In genomic region chr10:95313524-95313923, GRCm38 (mm10) we compare ENCODE assay signal across 14 mouse cellular contexts. TPM values are rescaled to one million over a fixed set of nuclear protein-coding genes. Genes with fewer than 3 reads are reported as not detected.
A peak's percentile ranks its signal among the peaks of the same experiment; 100 is the strongest.
DNase-seq lines count a peak whose midpoint lies in the region; ATAC-seq and TF ChIP-seq lines count a peak whose summit lies in the region.
"Had no signal": no experiment of that assay in that cellular context is flagged by ENCODE, and none has a peak within 500 bp of the region (broad histone marks: within the 10 kb centered on the region; RNA-seq: fewer than 3 reads in every experiment).

No protein-coding gene starts in this region.

- peak; percentile 57; the same call in 1 of the 2 replicates for ATAC-seq in heart, embryonic 15.5 days (replicated peaks; ENCODE audit: insufficient number of reproducible peaks, insufficient read depth, low FRiP score, low read depth)
- ATAC-seq in stomach, postnatal 0 days (ENCODE audit: low FRiP score, low TSS enrichment) = no peak

- H3K27ac ChIP-seq in heart, embryonic 15.5 days = peak overlapping the region; percentile 87
- 0 out of 2 replicates have a peak overlapping the region, but pooled peaks have one; percentile 35 for H3K27ac ChIP-seq in stomach, postnatal 0 days (replicated peaks)
- H3K27ac ChIP-seq in left cerebral cortex, adult 2 months = no peak overlapping the region
- H3K27ac ChIP-seq: embryonic facial prominence, embryonic 12.5 days; limb, embryonic 12.5 days; neural tube, embryonic 15.5 days had no signal

- TF ChIP-seq EP300 in stomach, postnatal 0 days (optimal IDR thresholded peaks at IDR 0.05) = no peak

- H3K4me3 ChIP-seq in E14TG2a.4 (replicated peaks; ENCODE audit: low read length) = peak overlapping the region; percentile 45
- no peak overlapping the region for H3K4me3 ChIP-seq in heart, embryonic 15.5 days
- H3K4me3 ChIP-seq in stomach, postnatal 0 days (ENCODE audit: low read depth, low read length) = no peak overlapping the region
- H3K4me3 ChIP-seq in left cerebral cortex, adult 2 months = no peak overlapping the region
- H3K4me3 ChIP-seq: embryonic facial prominence, embryonic 12.5 days; limb, embryonic 12.5 days; neural tube, embryonic 15.5 days had no signal

- peaks cover 97% of the 10 kb centered on the region for H3K4me1 ChIP-seq in E14TG2a.4 (replicated peaks; ENCODE audit: low read depth, low read length)
- peaks cover 42% of the 10 kb centered on the region for H3K4me1 ChIP-seq in heart, embryonic 15.5 days (replicated peaks)
- 0 out of 2 replicates have a peak, but pooled peaks cover 2% of the 10 kb centered on the region for H3K4me1 ChIP-seq in stomach, postnatal 0 days (replicated peaks; ENCODE audit: control insufficient read depth, insufficient read depth)

- DNase-seq in heart, adult 11 months = peak; percentile 97
- DNase-seq in heart, postnatal 14 days = no peak
- no peak for DNase-seq in stomach, postnatal 0 days (ENCODE audit: low spot score)
- DNase-seq in spleen, adult 12 weeks (ENCODE audit: low spot score) = no peak
- DNase-seq in layer of hippocampus, postnatal 14 days (ENCODE audit: low spot score in 2 of 2) = no peak
- no peak for DNase-seq in left cerebral cortex, adult 2 months (ENCODE audit: extremely low spot score in 1 of 2, low spot score in 2 of 2)
- DNase-seq: adrenal gland, adult 8-10 months; cerebellum, adult 2 months; kidney, postnatal 25 days had no signal

- H3K4me2 ChIP-seq in heart, embryonic 15.5 days = peak overlapping the region; percentile 37
- H3K4me2 ChIP-seq in stomach, postnatal 0 days (replicated peaks; ENCODE audit: low read depth) = no peak overlapping the region
- H3K4me2 ChIP-seq: embryonic facial prominence, embryonic 12.5 days; limb, embryonic 12.5 days; neural tube, embryonic 15.5 days had no signal

- H3K36me3 ChIP-seq in E14TG2a.4 (ENCODE audit: insufficient read depth, low read length) = peaks cover 10% of the 10 kb centered on the region; the same call in 1 of the 2 replicates
- no peaks in the 10 kb centered on the region for H3K36me3 ChIP-seq in heart, embryonic 15.5 days
- no peaks in the 10 kb centered on the region for H3K36me3 ChIP-seq in stomach, postnatal 0 days (ENCODE audit: control insufficient read depth, insufficient read depth, low read length)
- H3K36me3 ChIP-seq: embryonic facial prominence, embryonic 12.5 days; limb, embryonic 12.5 days; neural tube, embryonic 15.5 days had no signal

- no peaks in the 10 kb centered on the region for H3K9me3 ChIP-seq in E14TG2a.4 (ENCODE audit: low read length)
- no peaks in the 10 kb centered on the region for H3K9me3 ChIP-seq in heart, embryonic 15.5 days (replicated peaks)
- H3K9me3 ChIP-seq in stomach, postnatal 0 days (ENCODE audit: control insufficient read depth, low read length) = no peaks in the 10 kb centered on the region
- H3K9me3 ChIP-seq: embryonic facial prominence, embryonic 12.5 days; limb, embryonic 12.5 days; neural tube, embryonic 15.5 days had no signal

- WGBS in heart, embryonic 15.5 days = 35% methylated on average over 9 of the region's 9 CpGs
- 39% methylated on average over 9 of the region's 9 CpGs for WGBS in stomach, postnatal 0 days

- intact Hi-C loops in heart, postnatal 14 days (cut with DNase I) = loop anchor here (5.0 kb wide), 1 partner anchor 46 kb away; no protein-coding TSS in a partner anchor
- intact Hi-C loops in left cerebral cortex, adult 2 months (cut with DNase I) = no loop called here

- no peak overlapping the region for H3K9ac ChIP-seq in heart, embryonic 15.5 days
- H3K9ac ChIP-seq in stomach, postnatal 0 days (ENCODE audit: low read length) = no peak overlapping the region
- H3K9ac ChIP-seq: embryonic facial prominence, embryonic 12.5 days; limb, embryonic 12.5 days; neural tube, embryonic 15.5 days had no signal

- TF ChIP-seq CTCF in E14TG2a.4 (conservative IDR thresholded peaks at IDR 0.05; ENCODE audit: low read length) = no peak
- TF ChIP-seq CTCF in stomach, postnatal 0 days (IDR thresholded peaks at IDR 0.05; ENCODE audit: low read depth) = no peak
- TF ChIP-seq CTCF in left cerebral cortex, adult 2 months (IDR thresholded peaks at IDR 0.05) = no peak

- H3K27me3 ChIP-seq in E14TG2a.4 (ENCODE audit: insufficient read depth, low read length) = no peaks in the 10 kb centered on the region
- H3K27me3 ChIP-seq in heart, embryonic 15.5 days = no peaks in the 10 kb centered on the region
- H3K27me3 ChIP-seq in stomach, postnatal 0 days (ENCODE audit: control insufficient read depth, insufficient read depth, low read length) = no peaks in the 10 kb centered on the region
- H3K27me3 ChIP-seq: embryonic facial prominence, embryonic 12.5 days; neural tube, embryonic 15.5 days had no signal

RNA-seq across cellular contexts. Expression of gene Cradd, which starts 10.4 kb away (rescaled TPM):
- total RNA-seq in heart, postnatal 14 days (2021) = 10 to 100 TPM; 10.5 TPM
- 7.6 and 9.0 TPM in 2 replicates for polyA plus RNA-seq in heart, embryonic 15.5 days (2015; fragmentation: Nextera tagmentation; extraction: Ambion mirVana)
- polyA plus RNA-seq in stomach, postnatal 0 days (2015; fragmentation: Nextera tagmentation; extraction: Ambion mirVana) = 9.8 and 12.5 TPM in 2 replicates
- 1 to 10 TPM; 6.6 TPM for total RNA-seq in layer of hippocampus, postnatal 14 days (2021)
- 1 to 10 TPM; 5.6 to 5.9 TPM for total RNA-seq in left cerebral cortex, adult 2 months (2021)
